Mouse (Mus musculus): ENCODE measurements around the gene Wdr59.

Wdr59 gene

DNA sequence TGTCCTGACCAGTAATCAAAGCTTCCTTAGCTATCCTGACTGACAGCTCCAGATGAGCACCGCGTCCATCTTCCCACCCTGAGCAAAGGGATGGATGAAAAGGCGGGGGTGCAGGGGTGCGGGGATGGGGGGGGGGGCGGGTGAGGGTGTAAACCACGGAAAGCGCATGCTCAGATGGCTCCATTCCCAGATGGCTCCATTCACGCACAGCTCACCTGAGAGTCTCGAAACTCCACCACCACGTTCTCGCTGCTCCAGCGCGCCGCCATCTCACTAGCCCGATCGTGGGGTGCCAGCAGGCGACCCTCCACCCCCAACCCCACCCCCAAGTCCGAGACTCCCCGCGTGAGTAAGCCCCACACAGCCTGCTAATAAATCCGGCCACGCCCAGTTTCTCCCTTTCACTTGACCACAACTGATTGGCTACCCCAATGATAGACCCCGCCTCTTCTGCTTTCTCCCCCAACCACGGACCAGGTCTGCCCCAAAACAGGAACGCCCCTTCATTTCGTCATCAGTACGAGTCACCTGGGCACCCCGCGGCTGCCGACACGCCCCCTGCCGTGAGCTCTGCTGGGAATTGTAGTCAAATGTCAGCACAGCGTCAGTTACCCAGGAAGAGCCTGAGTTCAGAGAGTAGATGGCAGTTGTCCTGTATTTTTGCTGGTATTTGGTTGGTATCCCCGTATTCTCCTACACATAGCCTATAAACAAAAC is at the start of gene Wdr59:
Gene Wdr59 (minus strand): TSS at position 380 of the 717 bp plus-strand sequence.
- peak; percentile 97 for DNase-seq (ENCODE audit: low read depth, low spot score)

- DNase-seq (ENCODE audit: low read depth, low spot score): no peak
Observed at GRCm38 (mm10) chr8:111571661-111572060, 49.8 kb upstream of the Wdr59 start.

DNA sequence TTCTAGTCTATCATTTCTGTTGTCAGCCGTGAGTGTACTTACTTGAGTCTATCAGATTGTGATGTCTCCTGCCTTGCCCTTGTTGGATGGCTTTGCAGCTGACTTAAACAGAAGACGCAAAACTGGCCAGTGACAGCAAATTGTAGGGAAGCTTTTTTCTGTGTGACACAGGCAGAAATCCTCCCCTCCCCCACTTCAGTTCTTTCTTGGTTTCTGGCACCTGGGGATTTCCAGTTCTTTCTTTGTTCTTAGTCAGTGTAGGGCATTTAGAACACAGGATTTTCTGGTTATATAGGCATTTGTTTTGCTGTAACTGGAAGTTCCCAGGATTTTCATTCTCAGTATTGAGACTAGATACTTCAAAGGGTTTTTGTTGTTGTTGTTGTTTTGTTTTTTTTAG is 48.5 kb upstream of the Wdr59 start:
- DNase-seq (ENCODE audit: low read depth, low spot score): no peak

DNA sequence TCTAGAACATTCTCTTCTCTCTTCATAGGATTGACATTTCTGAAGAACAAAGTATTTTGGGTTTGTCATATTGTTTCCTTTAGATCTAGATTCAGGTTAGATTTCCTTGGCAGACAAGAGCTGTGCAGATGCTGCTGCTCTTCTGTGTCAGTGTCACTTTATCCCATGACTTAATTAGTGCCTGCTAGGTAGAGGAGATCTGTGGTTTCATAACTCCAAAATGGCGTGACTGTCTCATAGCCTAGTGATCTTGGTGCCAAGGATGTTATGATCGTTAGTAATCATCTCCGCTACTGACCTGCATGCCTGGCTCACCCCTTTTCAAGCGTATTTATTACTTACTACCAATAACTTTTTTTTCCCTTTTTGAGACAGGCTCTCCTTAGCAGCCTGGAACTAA is 48.0 kb upstream of the Wdr59 start:
- DNase-seq (ENCODE audit: low read depth, low spot score): peak; percentile 47

GRCm38 (mm10) chr8:111568029-111568428 is 46.1 kb upstream of the Wdr59 start:
- DNase-seq (ENCODE audit: low read depth, low spot score): no peak

- no peak for DNase-seq (ENCODE audit: low read depth, low spot score)
Observed at GRCm38 (mm10) chr8:111567571-111567970, 45.7 kb upstream of the Wdr59 start.

GRCm38 (mm10) chr8:111566326-111566725 is 44.4 kb upstream of the Wdr59 start:
- DNase-seq (ENCODE audit: low read depth, low spot score): no peak

- DNase-seq (ENCODE audit: low read depth, low spot score): no peak
Observed at GRCm38 (mm10) chr8:111565784-111566191, 43.9 kb upstream of the Wdr59 start.

- no peak for DNase-seq (ENCODE audit: low read depth, low spot score)
Observed at GRCm38 (mm10) chr8:111564093-111564492, 42.2 kb upstream of the Wdr59 start.

GRCm38 (mm10) chr8:111563687-111564086 is 41.8 kb upstream of the Wdr59 start:
- DNase-seq (ENCODE audit: low read depth, low spot score): no peak

DNA sequence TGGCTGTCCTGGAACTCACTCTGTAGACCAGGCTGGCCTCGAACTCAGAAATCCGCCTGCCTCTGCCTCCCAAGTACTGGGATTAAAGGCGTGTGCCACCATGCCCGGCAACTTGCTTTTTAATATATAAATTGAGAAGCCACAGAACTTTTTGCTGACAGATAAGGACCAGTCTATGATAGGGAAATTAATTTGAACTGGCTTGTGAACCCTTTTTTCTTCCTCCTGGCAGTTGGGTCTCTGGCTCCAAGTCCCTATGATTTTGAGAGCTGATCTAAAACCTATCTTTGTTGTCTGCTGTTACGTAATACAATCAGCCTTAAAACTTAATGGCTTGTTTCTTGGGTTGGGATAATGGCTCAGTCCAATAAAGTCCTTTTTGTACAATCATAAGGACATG is 41.2 kb upstream of the Wdr59 start:
- DNase-seq (ENCODE audit: low read depth, low spot score): no peak

DNA sequence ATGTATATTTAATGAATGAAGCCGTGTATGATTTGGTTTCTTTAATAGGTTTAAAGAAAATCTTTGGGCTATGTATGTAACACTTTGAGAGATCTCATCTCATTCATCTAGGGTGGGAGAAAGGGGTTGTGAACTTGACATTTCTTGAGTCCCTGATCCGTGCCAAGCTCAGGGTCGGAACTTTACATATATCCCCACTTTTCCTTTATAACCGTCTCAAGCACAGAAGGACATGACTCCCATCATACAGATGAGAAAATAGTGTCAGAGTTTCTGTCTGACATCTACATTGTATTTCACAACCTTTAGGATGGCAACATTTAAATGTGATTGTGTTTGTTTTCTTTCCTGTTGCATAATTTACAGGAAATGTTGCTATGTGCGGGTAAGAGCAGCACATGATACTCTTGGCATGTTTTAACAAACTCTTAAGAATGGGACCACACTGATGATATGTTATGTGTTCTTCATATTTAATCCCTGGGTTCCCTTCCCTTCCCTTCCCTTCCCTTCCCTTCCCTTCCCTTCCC is 40.4 kb upstream of the Wdr59 start:
- no peak for DNase-seq (ENCODE audit: low read depth, low spot score)

DNA sequence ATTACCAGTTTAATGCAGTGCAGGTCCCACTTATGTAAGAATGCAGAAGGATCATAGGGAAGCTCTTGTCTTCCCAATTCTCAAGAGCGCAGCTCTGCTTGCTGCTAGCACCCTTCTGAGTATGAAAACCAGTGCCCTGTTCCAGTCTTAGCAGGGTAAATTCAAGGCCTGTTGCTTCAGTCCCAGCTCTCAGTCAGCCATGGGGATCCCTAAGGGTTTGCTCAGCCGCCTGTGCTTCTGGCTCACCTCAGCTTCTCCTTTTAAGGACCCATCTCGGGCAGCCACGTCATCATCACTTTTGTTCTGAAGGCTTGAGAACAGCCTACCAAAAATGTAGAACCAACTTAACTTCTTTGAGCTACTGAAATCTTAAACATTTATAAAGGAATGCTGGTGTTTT is 39.9 kb upstream of the Wdr59 start:
- DNase-seq (ENCODE audit: low read depth, low spot score): no peak

GRCm38 (mm10) chr8:111551511-111552130 is 29.7 kb upstream of the Wdr59 start:
- no peak for DNase-seq (ENCODE audit: low read depth, low spot score)

GRCm38 (mm10) chr8:111550002-111550870 is 28.3 kb upstream of the Wdr59 start:
- no peak for DNase-seq (ENCODE audit: low read depth, low spot score)

DNA sequence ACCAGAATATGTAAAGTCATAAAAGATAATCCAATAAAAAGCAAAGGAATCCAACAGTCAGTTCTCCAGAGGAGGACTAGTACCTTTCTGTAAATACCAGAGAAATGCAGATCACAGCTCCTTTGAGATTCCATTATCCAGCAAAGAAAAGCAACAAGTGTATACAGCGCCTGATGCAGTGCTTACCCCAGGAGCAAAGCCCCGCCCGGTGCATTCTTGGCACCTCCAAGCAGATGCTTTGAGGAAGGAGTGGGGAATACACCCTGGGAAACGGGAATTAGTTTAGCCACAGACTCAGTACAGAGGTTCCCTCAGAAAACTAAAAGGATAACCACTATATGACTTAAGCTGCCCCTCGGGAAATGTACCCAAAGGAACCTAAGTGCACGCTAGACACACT is 26.3 kb upstream of the Wdr59 start:
- no peak for DNase-seq (ENCODE audit: low read depth, low spot score)

DNA sequence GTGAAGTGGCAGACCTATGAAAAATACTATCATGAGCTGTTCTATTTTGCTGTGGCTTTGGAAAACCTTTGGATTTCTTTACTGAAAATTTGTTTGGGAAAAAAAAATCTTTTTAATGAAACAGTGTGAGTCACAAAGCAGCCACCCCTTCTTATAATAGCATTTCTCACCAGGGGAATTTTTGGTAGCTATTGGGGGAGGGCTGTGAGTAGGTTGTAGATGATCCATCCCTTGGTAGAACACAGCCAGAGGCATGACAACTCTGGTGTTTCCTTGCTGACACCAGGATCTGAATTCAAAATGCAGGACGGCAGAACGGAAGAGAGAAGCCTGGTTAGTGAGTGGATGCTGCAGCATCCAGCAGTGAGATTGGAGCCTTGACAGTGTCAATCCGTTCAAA is 25.3 kb upstream of the Wdr59 start:
- DNase-seq (ENCODE audit: low read depth, low spot score): no peak

- no peak for DNase-seq (ENCODE audit: low read depth, low spot score)
Observed at GRCm38 (mm10) chr8:111545406-111546156, 23.7 kb upstream of the Wdr59 start.

DNA sequence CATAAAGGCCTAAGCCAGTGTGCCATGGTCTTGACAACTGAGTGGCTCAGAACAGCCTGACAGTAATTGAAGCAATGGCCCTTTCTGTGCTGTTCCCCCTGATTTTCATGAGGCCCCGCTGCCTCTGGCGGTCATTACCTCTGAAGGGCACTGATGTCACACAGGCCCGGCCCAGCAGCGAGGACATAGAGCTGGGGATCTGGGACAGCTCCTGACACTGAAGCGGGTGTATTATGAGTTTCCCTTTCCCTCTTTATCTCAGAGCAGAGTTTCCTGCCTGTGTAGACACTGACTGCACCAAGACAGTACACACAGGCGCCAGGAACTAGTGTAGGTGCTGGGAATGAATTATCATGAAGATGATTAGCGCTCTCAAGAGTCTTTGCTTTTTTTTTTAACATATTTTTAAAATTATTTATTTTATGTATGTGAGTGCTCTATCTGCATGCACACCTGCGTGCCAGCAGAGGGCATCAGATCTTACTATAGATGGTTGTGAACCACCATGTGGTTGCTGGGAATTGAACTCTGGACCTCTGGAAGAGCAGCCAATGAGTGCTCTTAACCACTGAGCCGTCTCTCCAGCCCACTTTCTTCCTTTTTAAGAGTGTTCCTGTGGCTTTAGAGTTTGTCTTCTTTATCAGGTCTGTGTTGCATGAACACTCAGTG is 22.0 kb upstream of the Wdr59 start:
- no peak for DNase-seq (ENCODE audit: low read depth, low spot score)

DNA sequence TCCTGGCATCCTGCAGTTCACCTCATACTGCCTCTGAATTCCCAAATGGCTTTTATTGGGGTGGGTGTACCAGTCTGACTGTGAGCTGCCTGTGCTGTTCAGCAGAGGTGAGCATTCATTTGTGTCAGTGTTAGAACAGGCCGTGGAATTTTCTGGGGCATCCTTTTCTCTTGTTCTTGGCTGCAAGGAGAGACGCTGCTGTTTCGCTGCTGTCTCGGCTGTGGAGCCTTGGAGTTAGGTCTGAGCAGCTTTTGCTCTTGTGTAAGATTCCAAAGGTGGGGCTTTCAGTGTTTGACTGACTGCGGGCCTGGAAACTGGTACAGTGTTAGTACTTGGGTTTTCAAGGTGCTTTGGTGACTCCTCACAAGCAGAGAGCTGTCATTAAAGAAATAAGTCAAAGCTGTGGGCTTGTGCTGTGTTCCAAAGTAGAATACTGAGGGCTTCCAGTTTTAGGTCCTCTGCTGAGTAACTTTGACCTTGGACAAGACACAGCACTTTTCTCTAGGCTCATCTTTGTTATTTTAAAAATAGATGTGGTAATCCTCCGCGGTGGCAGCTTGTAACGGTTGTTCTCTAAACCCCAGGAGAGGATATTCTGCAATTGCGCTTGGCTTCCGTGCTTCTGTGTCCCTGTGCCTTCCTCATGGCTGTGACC is 17.7 kb upstream of the Wdr59 start:
- no peak for DNase-seq (ENCODE audit: low read depth, low spot score)
